Mouse (Mus musculus) colon, adult 2 months (tissue): ENCODE results near the gene Slfn9. TPM values are rescaled to one million over a fixed set of nuclear protein-coding genes. Genes with fewer than 3 reads are reported as not detected.

Source experiments
- polyA plus RNA-seq: library from polyadenylated mRNA; depleted of rRNA; stranded (reverse); fragments of >200 nt; gene quantifications from 2 replicates; pipeline ENCODE4 v1.2.3, GENCODE M21; 2012; rRNA removed

Gene Slfn9
- 0.97 and 1.2 TPM in 2 replicates for polyA plus RNA-seq

DNA sequence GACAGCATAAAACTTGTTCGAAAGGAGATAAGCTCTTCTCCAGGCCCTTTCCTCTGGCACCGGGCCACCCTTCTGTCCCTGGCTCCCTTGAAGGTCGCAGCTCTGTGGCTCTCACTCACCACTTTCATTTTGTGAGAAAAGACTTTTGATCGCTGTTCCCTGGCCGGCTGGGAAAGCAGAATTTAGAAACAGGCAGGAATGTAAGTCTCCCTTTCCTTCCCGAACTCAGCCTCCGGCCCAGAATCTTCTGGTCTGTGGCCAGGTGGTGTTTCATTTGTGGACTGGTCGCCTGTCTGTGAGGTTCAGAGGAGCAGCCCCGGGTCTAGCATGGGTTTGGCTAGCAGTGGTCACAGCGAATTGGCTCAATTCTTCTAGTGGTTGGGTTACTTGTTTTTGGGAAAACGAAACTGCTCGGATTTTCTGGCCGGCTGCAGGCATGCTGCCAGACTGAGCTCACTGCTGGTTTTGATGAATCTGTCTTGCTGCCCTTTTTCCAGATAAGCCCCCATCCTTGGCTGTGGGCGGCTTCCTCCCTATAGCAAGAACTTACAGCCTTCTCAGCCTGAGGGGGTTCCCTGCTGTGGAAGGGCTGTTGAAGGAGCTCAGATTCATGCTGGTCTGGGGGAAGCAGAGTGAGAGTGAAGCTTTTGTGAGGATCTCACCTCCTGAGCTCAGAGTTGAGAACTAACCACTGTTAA, at the start of gene Slfn9:
Gene Slfn9 (minus strand): TSS at position 362 of the 698 bp plus-strand sequence.

DNA sequence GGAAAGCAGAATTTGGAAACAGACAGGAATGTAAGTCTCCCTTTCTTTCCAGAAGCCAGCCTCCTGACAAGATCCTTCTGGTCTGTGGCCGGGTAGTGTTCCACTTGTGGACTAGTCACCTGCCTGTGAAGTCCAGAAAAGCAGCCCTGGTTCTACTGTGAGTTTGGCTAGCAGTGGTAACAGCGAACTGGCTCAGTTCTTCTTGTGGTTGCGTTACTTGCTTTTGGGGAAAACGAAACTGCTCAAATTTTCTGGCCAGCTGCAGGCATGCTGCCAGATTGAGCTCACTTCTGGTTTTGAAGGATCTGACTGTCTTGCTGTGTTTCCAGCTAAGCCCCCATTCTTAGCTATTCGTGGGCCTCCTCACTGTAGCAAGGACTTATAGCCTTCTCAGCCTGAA, 29.0 kb upstream of the Slfn9 start, which contains the start of gene Slfn8:
Gene Slfn8 (minus strand): TSS at position 190 of the 400 bp plus-strand sequence.

DNA sequence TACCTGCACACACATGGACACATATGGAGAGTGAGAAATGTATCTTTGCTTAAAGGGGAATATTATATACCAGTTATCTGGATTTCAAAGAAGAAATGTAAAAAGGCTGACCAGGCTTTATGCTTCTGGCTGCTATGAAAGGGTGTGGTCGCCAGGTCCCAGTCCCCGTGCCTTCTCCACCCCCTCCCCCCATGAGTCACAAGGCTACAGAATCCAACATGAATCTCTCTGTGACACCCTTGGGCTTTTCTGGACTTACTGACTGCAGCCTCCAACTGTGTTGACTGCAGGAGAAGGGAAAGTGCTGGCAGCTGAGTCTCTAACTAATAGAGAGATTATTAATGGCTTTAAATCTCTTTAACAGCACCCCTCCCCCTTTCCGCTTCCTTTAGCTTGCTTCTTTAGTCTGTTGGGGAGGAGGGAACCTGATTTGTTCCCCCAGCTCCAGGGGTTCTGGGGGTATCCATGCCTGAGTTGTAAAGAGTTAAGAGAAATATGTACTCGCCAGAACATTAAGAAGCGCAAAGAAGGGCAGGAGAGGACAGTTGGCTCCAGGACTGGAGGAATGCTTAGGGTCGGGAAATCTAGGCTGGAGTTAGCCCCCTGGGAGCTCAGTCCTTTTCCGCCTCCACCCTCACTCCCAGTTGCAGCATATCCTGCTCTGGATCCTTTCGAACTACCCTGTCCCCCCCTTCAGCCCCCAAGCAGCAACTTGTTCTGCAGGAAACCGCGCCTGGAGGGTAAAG, 40.7 kb downstream of the Slfn9 start, which contains the start of gene Slfn5:
Gene Slfn5 (plus strand): TSS at position 614 of the 746 bp plus-strand sequence.

Other genes starting within 250 kb of the Slfn9 start
- gene Cct6b, start 227.5 kb downstream of the Slfn9 start, polyA plus RNA-seq, result 0.17 TPM in 1 of 2 replicates, not detected in the other
- 5.2 and 7.0 TPM in 2 replicates for gene Zfp830, start 227.5 kb downstream of the Slfn9 start, polyA plus RNA-seq
- 9.1 and 11.4 TPM in 2 replicates for gene Lig3, start 210.7 kb downstream of the Slfn9 start, polyA plus RNA-seq
- gene Rffl, start 120.6 kb downstream of the Slfn9 start, polyA plus RNA-seq, result 17.8 and 21.8 TPM in 2 replicates
- 16.4 and 16.5 TPM in 2 replicates for gene Rad51d, start 101.2 kb downstream of the Slfn9 start, polyA plus RNA-seq
- gene Fndc8, start 99.7 kb downstream of the Slfn9 start, polyA plus RNA-seq, result 0.47 and 0.56 TPM in 2 replicates
- gene Nle1, start 83.4 kb downstream of the Slfn9 start, polyA plus RNA-seq, result 35.4 and 36.8 TPM in 2 replicates
- 1.0 and 1.6 TPM in 2 replicates for gene Unc45b, start 81.3 kb downstream of the Slfn9 start, polyA plus RNA-seq
- 0.74 and 2.1 TPM in 2 replicates for gene Slfn5, start 40.5 kb downstream of the Slfn9 start, polyA plus RNA-seq
- 0.23 and 0.30 TPM in 2 replicates for gene Slfn8, start 29.0 kb upstream of the Slfn9 start, polyA plus RNA-seq
- 2.1 and 2.2 TPM in 2 replicates for gene Slfn2, start 73.3 kb upstream of the Slfn9 start, polyA plus RNA-seq
- 0.15 and 0.20 TPM in 2 replicates for gene Slfn1, start 125.0 kb upstream of the Slfn9 start, polyA plus RNA-seq
- gene Slfn4, start 183.4 kb upstream of the Slfn9 start, polyA plus RNA-seq, result 5.8 and 10.8 TPM in 2 replicates
- gene Slfn3, start 199.5 kb upstream of the Slfn9 start, polyA plus RNA-seq, result 0.07 and 0.15 TPM in 2 replicates